Mouse (Mus musculus) layer of hippocampus, postnatal 14 days (tissue): ENCODE data around the gene Cnr1. TPM values are rescaled to one million over a fixed set of nuclear protein-coding genes. Genes with fewer than 3 reads are reported as not detected.

Source experiments
- DNase-seq, 2 experiments: peaks; one replicate each; pipeline ENCODE4 v3.0.0; 2021 to 2022; ENCODE audit warnings: low spot score in 2 of 2, mixed read lengths in 1 of 2
- long read RNA-seq, 2 experiments: library from polyadenylated mRNA; stranded (forward); transcript quantifications; one replicate each; pipeline ENCODE4 v2.0.0; 2021
- total RNA-seq, 2 experiments: library from RNA; stranded (reverse); gene quantifications; 2 replicates each; pipeline ENCODE4 v1.2.3; 2021

Cnr1 gene
- 100 to 1,000 TPM; 165 to 201 TPM for total RNA-seq
- long read RNA-seq, experiment 1, full-length matches to known transcripts = 10 of 26 reads
- long read RNA-seq, experiment 1, partial matches to known transcripts = 0 of 26 reads
- long read RNA-seq, experiment 1, other reads (novel, unspliced or antisense) = 16 of 26 reads
- long read RNA-seq, experiment 2, full-length matches to known transcripts = 11 of 34 reads
- long read RNA-seq, experiment 2, partial matches to known transcripts = 22 of 34 reads
- long read RNA-seq, experiment 2, other reads (novel, unspliced or antisense) = 1 of 34 reads

- peak; percentile 77 to 86 for DNase-seq
Observed at GRCm38 (mm10) chr4:33924234-33924888, at the start of gene Cnr1. Gene Cnr1, plus strand, starts transcription at chr4:33924593.

GRCm38 (mm10) chr4:33879944-33880343 is 44.4 kb upstream of the Cnr1 start:
- DNase-seq = no peak

GRCm38 (mm10) chr4:33886026-33886425 is 38.4 kb upstream of the Cnr1 start:
- DNase-seq = no peak

GRCm38 (mm10) chr4:33889976-33890375 is 34.4 kb upstream of the Cnr1 start:
- DNase-seq = no peak

- no peak for DNase-seq
Observed at GRCm38 (mm10) chr4:33892178-33892869, 32.1 kb upstream of the Cnr1 start.

- peak; percentile 28 to 37 for DNase-seq
Observed at GRCm38 (mm10) chr4:33893841-33894240, 30.6 kb upstream of the Cnr1 start.

- no peak for DNase-seq
Observed at GRCm38 (mm10) chr4:33895046-33895445, 29.3 kb upstream of the Cnr1 start.

- DNase-seq = no peak
Observed at GRCm38 (mm10) chr4:33895491-33895890, 28.9 kb upstream of the Cnr1 start.

GRCm38 (mm10) chr4:33901659-33902058 is 22.7 kb upstream of the Cnr1 start:
- no peak for DNase-seq

- no peak for DNase-seq
Observed at GRCm38 (mm10) chr4:33903812-33904340, 20.5 kb upstream of the Cnr1 start.

GRCm38 (mm10) chr4:33904826-33905225 is 19.6 kb upstream of the Cnr1 start:
- DNase-seq = no peak

GRCm38 (mm10) chr4:33908786-33909185 is 15.6 kb upstream of the Cnr1 start:
- no peak for DNase-seq

- peak in 1 of 2 experiments; percentile 45 for DNase-seq
Observed at GRCm38 (mm10) chr4:33915730-33916129, 8.7 kb upstream of the Cnr1 start.

- DNase-seq = no peak
Observed at GRCm38 (mm10) chr4:33920807-33921206, 3.6 kb upstream of the Cnr1 start.

- DNase-seq = peak in 1 of 2 experiments; percentile 52
Observed at GRCm38 (mm10) chr4:33923151-33923760, 1.1 kb upstream of the Cnr1 start.

GRCm38 (mm10) chr4:33923761-33924233 is 596 bp upstream of the Cnr1 start:
- DNase-seq = peak; percentile 37 to 45

GRCm38 (mm10) chr4:33924889-33925245 is 474 bp downstream of the Cnr1 start:
- DNase-seq = peak in 1 of 2 experiments; percentile 32

GRCm38 (mm10) chr4:33925489-33925888 is 1.1 kb downstream of the Cnr1 start:
- DNase-seq = no peak

- DNase-seq = no peak
Observed at GRCm38 (mm10) chr4:33926010-33926409, 1.6 kb downstream of the Cnr1 start.

GRCm38 (mm10) chr4:33926730-33927263 is 2.4 kb downstream of the Cnr1 start:
- DNase-seq = peak in 1 of 2 experiments; percentile 33

- DNase-seq = no peak
Observed at GRCm38 (mm10) chr4:33927644-33928043, 3.3 kb downstream of the Cnr1 start.
